Comparison of ENCODE assay signal across 27 mouse cellular contexts in genomic region chr7:119454192-119454591, GRCm38 (mm10). TPM values are rescaled to one million over a fixed set of nuclear protein-coding genes. Genes with fewer than 3 reads are reported as not detected.
"Had no signal": no experiment of that assay in that cellular context is flagged by ENCODE, and none has a peak within 500 bp of the region (broad histone marks: within the 10 kb centered on the region; RNA-seq: fewer than 3 reads in every experiment).

No protein-coding gene starts in this region.

- H3K27me3 ChIP-seq: limb, embryonic 13.5 days; midbrain, embryonic 12.5 days; midbrain, embryonic 15.5 days; neural tube, embryonic 12.5 days; neural tube, embryonic 15.5 days had no signal

- H3K36me3 ChIP-seq: limb, embryonic 10.5 days; limb, embryonic 13.5 days; midbrain, embryonic 12.5 days; midbrain, embryonic 15.5 days; neural tube, embryonic 12.5 days; neural tube, embryonic 15.5 days had no signal

- H3K9ac ChIP-seq: limb, embryonic 13.5 days; liver, embryonic 14.5 days; liver, postnatal 0 days; lung, embryonic 14.5 days; midbrain, embryonic 12.5 days; midbrain, embryonic 15.5 days; neural tube, embryonic 12.5 days; neural tube, embryonic 15.5 days had no signal

- H3K4me3 ChIP-seq: limb, embryonic 10.5 days; limb, embryonic 13.5 days; midbrain, embryonic 12.5 days; midbrain, embryonic 15.5 days; neural tube, embryonic 12.5 days; neural tube, embryonic 15.5 days had no signal

- DNase-seq: liver, postnatal 0 days; lung, embryonic 14.5 days; right cerebral cortex, adult 18-20 months; right cerebral cortex, postnatal 25 days; thymus, adult 18-20 months; thymus, postnatal 36 days had no signal

- ATAC-seq: intestine, postnatal 0 days; liver, postnatal 0 days; lung, postnatal 0 days; midbrain, embryonic 15.5 days had no signal

- H3K27ac ChIP-seq: limb, embryonic 10.5 days; limb, embryonic 13.5 days; liver, embryonic 14.5 days; macrophage; midbrain, embryonic 12.5 days; midbrain, embryonic 15.5 days; neural tube, embryonic 12.5 days; neural tube, embryonic 15.5 days had no signal

- H3K4me1 ChIP-seq: limb, embryonic 10.5 days; limb, embryonic 13.5 days; midbrain, embryonic 12.5 days; midbrain, embryonic 15.5 days; neural tube, embryonic 12.5 days; neural tube, embryonic 15.5 days had no signal

- H3K4me2 ChIP-seq: limb, embryonic 13.5 days; liver, embryonic 11.5 days; lung, embryonic 14.5 days; midbrain, embryonic 12.5 days; midbrain, embryonic 15.5 days; neural tube, embryonic 12.5 days; neural tube, embryonic 15.5 days had no signal

- H3K9me3 ChIP-seq: limb, embryonic 10.5 days; limb, embryonic 13.5 days; midbrain, embryonic 12.5 days; midbrain, embryonic 15.5 days; neural tube, embryonic 12.5 days; neural tube, embryonic 15.5 days had no signal

RNA-seq across cellular contexts. Expression of gene Gp2, which starts 4.9 kb away (rescaled TPM):
- total RNA-seq: left cerebral cortex, postnatal 14 days; megakaryocyte, adult 5-6 weeks had no signal
- polyA plus RNA-seq: intestine, embryonic 14.5 days; limb, embryonic 10.5 days; limb, embryonic 13.5 days; liver, embryonic 11.5 days; liver, embryonic 14.5 days; liver, postnatal 0 days; lung, embryonic 14.5 days; macrophage; midbrain, embryonic 12.5 days; midbrain, embryonic 15.5 days; neural tube, embryonic 12.5 days; neural tube, embryonic 15.5 days; urinary bladder, adult 2 months had no signal

RNA-seq across cellular contexts. Expression of gene Umod, which starts 24.9 kb away (rescaled TPM):
- total RNA-seq: layer of hippocampus, adult 8-10 months; layer of hippocampus, postnatal 14 days; left cerebral cortex, adult 8-10 months; left cerebral cortex, postnatal 14 days; megakaryocyte, adult 5-6 weeks had no signal
- polyA plus RNA-seq: intestine, embryonic 14.5 days; intestine, postnatal 0 days; large intestine, adult 2 months; limb, embryonic 10.5 days; limb, embryonic 13.5 days; liver, embryonic 11.5 days; liver, embryonic 14.5 days; liver, postnatal 0 days; lung, embryonic 14.5 days; lung, postnatal 0 days; macrophage; midbrain, embryonic 12.5 days; midbrain, embryonic 15.5 days; neural tube, embryonic 12.5 days; neural tube, embryonic 15.5 days; small intestine, adult 2 months; stomach, embryonic 16.5 days; urinary bladder, adult 2 months had no signal
